Mouse (Mus musculus) ES-Bruce4 (cell line): ENCODE measurements around the gene Hbq1a.

Experiments
- CTCF ChIP-seq: IDR thresholded peaks from one replicate; pipeline ENCODE4 v1.8.1; 2011; ENCODE audit warnings: low read depth, low read length
- EP300 ChIP-seq: IDR thresholded peaks from 2 replicates; pipeline ENCODE4 v1.6.1; 2011; ENCODE audit warnings: low read depth, low read length; ENCODE audit not compliant: insufficient read depth

- TF ChIP-seq CTCF (no peak), EP300 (no peak)
These were observed 9.6 kb downstream of the Hbq1a start for GRCm38 (mm10) chr11:32309446-32309845.
